Mouse (Mus musculus) hindbrain, embryonic 12.5 days (tissue): ENCODE results near the gene Sh3pxd2b. TPM values are rescaled to one million over a fixed set of nuclear protein-coding genes. Genes with fewer than 3 reads are reported as not detected.

Experiments used
- ATAC-seq: fragments of 200-750 bp; cut with Nextera tagmentation; 2 replicates; pipeline ENCODE4 v1.8.0; 2017; ENCODE audit warnings: moderate TSS enrichment; ENCODE audit not compliant: low FRiP score
- H3K27ac ChIP-seq: fragments of 300-500 bp; sonication (generic); 2 replicates; pipeline ENCODE4 v1.5.1; 2016; ENCODE audit warnings: mild to moderate bottlenecking
- H3K27me3 ChIP-seq: fragments of 300-500 bp; sonication (generic); 2 replicates; pipeline ENCODE4 v1.6.1; 2016; ENCODE audit warnings: mild to moderate bottlenecking
- H3K36me3 ChIP-seq: fragments of 300-500 bp; sonication (generic); 2 replicates; pipeline ENCODE4 v1.6.1; 2016; ENCODE audit warnings: mild to moderate bottlenecking
- H3K4me1 ChIP-seq: fragments of 300-500 bp; sonication (generic); 2 replicates; pipeline ENCODE4 v1.6.1; 2016
- H3K4me2 ChIP-seq: fragments of 300-500 bp; sonication (generic); replicated peaks from 2 replicates; pipeline ENCODE4 v1.6.1; 2016; ENCODE audit warnings: mild to moderate bottlenecking
- H3K4me3 ChIP-seq: fragments of 300-500 bp; sonication (generic); 2 replicates; pipeline ENCODE4 v1.5.1; 2016; ENCODE audit warnings: mild to moderate bottlenecking
- H3K9ac ChIP-seq: fragments of 300-500 bp; sonication (generic); 2 replicates; pipeline ENCODE4 v1.6.1; 2016; ENCODE audit warnings: mild to moderate bottlenecking, moderate library complexity
- H3K9me3 ChIP-seq: fragments of 300-500 bp; sonication (generic); replicated peaks from 2 replicates; pipeline ENCODE4 v1.6.1; 2016; ENCODE audit warnings: mild to moderate bottlenecking
- WGBS: fragments of 180-500 bp; shearing (Covaris S2); methylation state at CpG from one replicate; pipeline ENCODE4 v1.1.7; 2016; 5-methylcytosine and 5-hydroxymethylcytosine counted together
- polyA plus RNA-seq: library from polyadenylated mRNA; unstranded; fragments of >200 nt; fragmentation: Nextera tagmentation; extraction: Ambion mirVana; gene quantifications from 2 replicates; pipeline ENCODE4 v1.2.1, GENCODE M21; 2016

Sh3pxd2b gene
- polyA plus RNA-seq, 1 experiment from 2014 or later = 29.5 TPM

DNA sequence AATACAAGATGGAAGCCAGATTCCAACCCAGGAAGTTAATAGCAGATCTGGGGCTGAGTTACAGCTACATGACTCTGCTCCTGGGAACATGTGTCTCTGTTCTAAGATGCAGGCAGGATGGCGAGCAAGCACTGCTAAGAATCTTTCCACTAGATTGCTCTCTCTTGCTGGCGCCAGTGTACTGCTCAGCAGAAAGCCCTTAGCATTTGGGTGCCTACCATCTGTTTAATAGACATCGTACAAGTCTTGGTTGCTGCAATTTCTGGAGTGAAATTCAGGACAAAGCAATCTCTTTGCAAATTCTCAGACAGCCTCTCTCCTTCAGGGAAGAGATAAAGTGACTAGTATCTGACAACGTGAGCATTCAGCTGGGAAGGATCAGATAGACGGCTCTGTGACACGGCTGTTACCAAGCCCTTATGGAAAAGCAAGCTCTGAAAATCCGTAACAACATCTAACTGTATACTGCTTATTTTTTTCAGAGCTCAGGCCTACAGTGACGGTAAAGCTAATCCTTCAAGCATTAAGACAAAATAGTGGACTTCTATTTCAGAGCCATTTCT lies 105.8 kb downstream of the Sh3pxd2b start:
- Histone ChIP-seq H3K27me3 (no peaks in the 10 kb centered on the region), H3K4me1 (peaks cover 16% of the 10 kb centered on the region), H3K9ac (0 out of 2 replicates have a peak overlapping the region, but pooled peaks have one; percentile 27), H3K4me2 (no peak overlapping the region), H3K27ac (no peak overlapping the region), H3K9me3 (no peaks in the 10 kb centered on the region), H3K36me3 (no peaks in the 10 kb centered on the region), H3K4me3 (no peak overlapping the region)
- WGBS = 46% methylated on average over 8 of the region's 8 CpGs
- no peak for ATAC-seq

DNA sequence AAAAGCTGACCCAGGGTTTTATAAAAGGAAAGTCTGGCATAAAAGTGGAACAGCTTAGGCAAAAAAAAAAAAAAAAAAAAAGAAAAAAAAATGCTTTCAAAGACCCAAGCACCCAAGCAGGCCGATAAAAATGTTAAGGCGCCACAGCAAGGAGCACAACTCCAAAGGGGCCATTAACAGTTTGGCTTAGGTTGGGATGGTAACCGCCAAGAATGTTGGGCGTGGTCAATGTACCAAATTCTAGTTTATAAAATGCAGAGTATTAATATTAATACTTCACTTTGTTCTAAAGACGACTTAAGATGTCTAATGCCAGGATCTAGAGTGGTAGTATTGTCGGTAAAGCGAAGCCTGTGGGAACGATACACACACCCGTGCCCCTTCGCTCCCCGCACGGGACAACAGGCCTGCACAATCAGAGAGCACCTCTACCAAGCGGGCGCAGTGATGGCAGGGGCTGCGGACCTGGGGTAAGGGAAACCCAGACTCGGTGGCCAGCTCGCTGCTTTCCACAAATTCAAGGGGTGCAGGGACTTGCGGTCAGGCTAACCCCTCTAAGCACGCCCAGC lies 106.7 kb downstream of the Sh3pxd2b start:
- H3K36me3 ChIP-seq = no peaks in the 10 kb centered on the region
- peak overlapping the region; percentile 92 for H3K9ac ChIP-seq
- peak overlapping the region; percentile 98 for H3K27ac ChIP-seq
- H3K9me3 ChIP-seq = no peaks in the 10 kb centered on the region
- peaks cover 16% of the 10 kb centered on the region for H3K4me1 ChIP-seq
- peak overlapping the region; percentile 95 for H3K4me3 ChIP-seq
- no peaks in the 10 kb centered on the region for H3K27me3 ChIP-seq
- 2% methylated on average over 19 of the region's 19 CpGs for WGBS
- peak overlapping the region; percentile 91 for H3K4me2 ChIP-seq
- ATAC-seq = peak; percentile 2; the same call in 1 of the 2 replicates

DNA sequence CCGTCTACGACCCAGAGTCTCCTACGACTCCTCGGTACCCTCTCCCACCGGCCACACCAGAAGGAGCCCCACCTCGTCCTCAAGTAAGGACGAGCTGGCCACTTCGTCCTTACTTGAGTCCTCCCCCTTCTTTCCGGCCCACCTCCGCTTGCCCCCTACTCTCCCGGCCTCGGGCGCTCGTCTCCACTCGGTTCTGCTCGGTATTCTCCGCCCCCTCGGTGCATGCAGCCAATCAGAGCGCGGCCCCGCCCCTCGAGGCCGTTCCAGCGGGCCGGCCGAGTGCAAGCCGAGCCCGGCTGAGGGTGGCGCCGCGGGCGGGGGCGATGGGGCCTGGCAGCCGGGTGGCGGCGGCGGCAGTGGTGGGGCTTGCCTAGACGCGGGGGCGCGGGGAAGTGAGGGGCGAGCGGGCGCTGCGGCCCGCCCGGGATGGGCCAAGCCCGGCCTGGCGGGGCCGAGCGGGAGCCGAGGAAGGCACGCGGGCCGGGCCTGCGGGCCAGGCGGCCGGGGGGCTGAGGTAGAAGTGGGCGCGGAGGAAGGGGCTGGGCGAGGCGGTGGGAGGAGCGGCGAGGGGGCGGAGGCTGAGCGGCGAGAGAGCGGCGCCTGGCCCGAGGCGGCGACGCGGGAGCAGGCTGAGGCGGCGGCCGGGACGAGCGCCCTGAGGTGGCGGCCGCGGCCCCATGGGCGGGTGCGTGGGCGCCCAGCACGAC lies 107.3 kb downstream of the Sh3pxd2b start, which contains the start of gene Ubtd2:
Ubtd2 (plus strand) TSS at position 571 of the 707 bp plus-strand sequence.
- WGBS = under 1% methylated on average over 71 of the region's 86 CpGs
- H3K9me3 ChIP-seq = no peaks in the 10 kb centered on the region
- ATAC-seq = peak; percentile 98

DNA sequence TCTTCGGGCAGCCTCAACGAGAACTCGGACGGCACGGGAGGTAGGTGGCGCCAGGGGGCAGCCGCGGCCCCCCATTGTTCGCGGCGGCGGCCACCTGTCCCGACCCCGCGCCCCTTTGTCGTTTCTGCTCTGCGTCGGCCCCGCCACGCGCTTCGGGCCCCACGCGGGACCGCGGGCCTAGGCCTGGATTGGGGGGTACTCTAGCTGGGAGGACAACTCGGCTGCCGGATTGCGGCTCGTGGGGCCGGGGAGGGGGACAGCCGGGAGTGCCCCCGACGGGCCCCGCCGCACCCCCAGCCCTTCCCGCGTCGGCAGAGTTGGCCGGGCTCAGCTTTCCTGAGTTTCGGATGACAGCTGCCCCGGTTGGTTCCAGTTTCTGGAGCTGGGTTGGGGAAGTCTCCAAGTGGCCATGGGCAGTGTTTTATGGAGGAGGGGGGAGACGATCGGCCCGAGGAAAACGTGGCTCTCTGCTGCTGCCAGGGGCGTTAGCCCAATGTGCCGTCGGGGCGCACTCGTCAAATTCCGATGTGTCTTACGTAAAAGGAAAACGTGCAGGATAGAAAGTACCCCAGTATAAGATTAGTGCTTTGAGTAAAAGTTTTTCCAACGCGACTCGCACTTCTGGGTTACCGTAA lies 108.0 kb downstream of the Sh3pxd2b start:
- peak overlapping the region; percentile 91 for H3K4me2 ChIP-seq
- peak overlapping the region; percentile 98 for H3K27ac ChIP-seq
- peak overlapping the region; percentile 92 for H3K9ac ChIP-seq
- H3K27me3 ChIP-seq = no peaks in the 10 kb centered on the region
- no peaks in the 10 kb centered on the region for H3K9me3 ChIP-seq
- ATAC-seq = no peak; the same call in 1 of the 2 replicates
- peak overlapping the region; percentile 95 for H3K4me3 ChIP-seq
- no peaks in the 10 kb centered on the region for H3K36me3 ChIP-seq
- under 1% methylated on average over 57 of the region's 58 CpGs for WGBS
- H3K4me1 ChIP-seq = peaks cover 16% of the 10 kb centered on the region

More for the DNA sequence above, 107.3 kb downstream of the Sh3pxd2b start, which contains the start of gene Ubtd2:
- H3K4me3 ChIP-seq = peak within 1 kb of the TSS; percentile 95
- H3K9ac ChIP-seq = peak within 1 kb of the TSS; percentile 92
- H3K27me3 ChIP-seq = no peaks in the 10 kb centered on the region
- peak within 1 kb of the TSS; percentile 98 for H3K27ac ChIP-seq
- H3K4me1 ChIP-seq = peaks cover 16% of the 10 kb centered on the region
- peak within 1 kb of the TSS; percentile 91 for H3K4me2 ChIP-seq
- H3K36me3 ChIP-seq = no peaks in the 10 kb centered on the region

DNA sequence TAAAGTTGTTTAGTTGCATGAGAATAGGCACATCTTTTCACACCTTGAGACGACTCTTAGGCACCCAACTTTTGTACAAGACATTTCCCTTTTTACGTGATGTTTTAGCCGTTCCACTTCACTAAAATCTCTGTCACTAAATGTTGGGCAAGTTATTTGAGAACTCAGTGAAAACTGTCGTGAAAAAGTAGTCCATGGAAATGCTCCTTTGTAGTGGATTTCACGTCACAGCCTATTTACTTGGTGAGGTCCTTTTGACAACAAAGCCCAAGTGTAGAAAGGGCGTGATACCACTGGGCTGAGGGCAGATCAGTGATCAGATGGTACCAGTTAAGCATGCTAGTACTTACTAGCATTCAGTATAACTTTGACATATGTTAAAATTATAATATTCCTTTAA lies 108.7 kb downstream of the Sh3pxd2b start:
- Histone ChIP-seq H3K4me2 (peak overlapping the region; percentile 91), H3K4me1 (peaks cover 16% of the 10 kb centered on the region), H3K36me3 (no peaks in the 10 kb centered on the region), H3K9me3 (no peaks in the 10 kb centered on the region), H3K9ac (peak overlapping the region; percentile 92), H3K27me3 (no peaks in the 10 kb centered on the region), H3K27ac (no peak overlapping the region), H3K4me3 (peak overlapping the region; percentile 95)
- WGBS = 10% methylated on average over 6 of the region's 6 CpGs
- no peak for ATAC-seq

DNA sequence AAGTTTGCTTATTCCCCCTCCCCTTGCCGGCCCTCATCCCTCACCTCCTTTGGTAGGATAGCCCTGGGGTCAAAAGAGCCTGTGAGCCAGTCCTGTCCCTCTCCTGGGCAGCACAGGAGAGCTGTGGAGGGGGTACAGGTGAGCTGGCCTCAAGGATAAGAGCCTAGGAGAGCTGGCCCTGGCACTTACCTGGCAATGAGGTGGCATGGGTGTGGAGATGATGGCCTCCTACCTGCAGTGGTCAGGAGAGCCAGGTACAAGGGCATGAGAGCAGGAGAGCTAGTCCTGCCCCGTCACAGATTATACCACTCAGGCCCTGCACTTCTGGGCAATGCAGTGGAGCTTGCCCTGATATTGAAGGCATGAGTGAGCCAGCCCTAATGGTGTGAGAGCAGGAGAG lies 116.7 kb downstream of the Sh3pxd2b start:
- WGBS = 74% methylated on average over 2 of the region's 2 CpGs
- Histone ChIP-seq H3K9me3 (no peaks in the 10 kb centered on the region), H3K36me3 (no peaks in the 10 kb centered on the region), H3K4me3 (no peak overlapping the region), H3K9ac (no peak overlapping the region), H3K4me2 (no peak overlapping the region), H3K27ac (no peak overlapping the region), H3K27me3 (no peaks in the 10 kb centered on the region), H3K4me1 (peaks cover 5% of the 10 kb centered on the region)
- ATAC-seq = no peak

DNA sequence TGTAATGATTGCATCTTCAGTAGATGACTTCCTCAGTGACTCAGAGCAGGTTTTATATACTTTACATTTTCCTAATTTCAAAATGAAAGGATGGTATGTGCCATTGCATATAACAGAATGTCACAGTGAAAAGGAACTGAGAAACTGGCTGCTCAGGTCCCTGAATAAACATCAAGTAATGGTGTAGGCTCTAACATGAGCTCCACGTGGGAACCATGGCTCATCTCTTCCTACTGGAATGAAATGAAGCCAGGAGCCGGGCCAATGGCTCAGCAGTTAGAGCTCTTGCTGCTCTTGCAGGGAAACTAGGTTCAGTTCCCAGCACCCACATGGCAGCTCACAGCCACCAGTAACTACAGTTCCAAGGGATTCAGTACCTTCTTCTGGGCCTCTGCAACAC lies 124.3 kb downstream of the Sh3pxd2b start:
- Histone ChIP-seq H3K36me3 (no peaks in the 10 kb centered on the region), H3K9ac (no peak overlapping the region), H3K27me3 (no peaks in the 10 kb centered on the region), H3K9me3 (no peaks in the 10 kb centered on the region), H3K4me3 (no peak overlapping the region), H3K4me2 (no peak overlapping the region), H3K27ac (no peak overlapping the region), H3K4me1 (no peaks in the 10 kb centered on the region)
- WGBS = 89% methylated on average over 2 of the region's 2 CpGs
- ATAC-seq = no peak

DNA sequence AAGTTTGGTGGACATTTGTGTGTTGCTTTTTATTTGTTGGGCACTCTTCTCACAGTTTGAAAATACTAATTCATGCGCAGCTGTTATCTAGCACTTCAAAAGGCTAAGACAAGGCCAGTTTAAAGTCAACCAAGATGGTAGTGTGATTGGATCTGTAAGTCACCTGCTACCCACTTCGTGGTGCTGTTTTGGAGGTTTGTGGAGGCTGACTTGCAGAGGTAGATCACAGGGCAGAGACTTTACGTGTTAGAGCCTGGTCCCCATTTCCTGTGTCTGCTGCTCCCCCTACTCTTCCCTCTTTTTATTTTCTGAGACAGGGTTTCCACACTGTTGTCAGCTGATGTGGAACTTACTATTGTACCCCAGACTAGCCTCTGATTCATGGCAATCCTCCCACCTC lies 127.1 kb downstream of the Sh3pxd2b start:
- H3K27ac ChIP-seq = no peak overlapping the region
- H3K4me2 ChIP-seq = no peak overlapping the region
- no peaks in the 10 kb centered on the region for H3K9me3 ChIP-seq
- no peaks in the 10 kb centered on the region for H3K36me3 ChIP-seq
- no peak overlapping the region for H3K9ac ChIP-seq
- ATAC-seq = no peak
- H3K4me3 ChIP-seq = no peak overlapping the region
- no peaks in the 10 kb centered on the region for H3K27me3 ChIP-seq
- 85% methylated on average over 3 of the region's 3 CpGs for WGBS
- H3K4me1 ChIP-seq = no peaks in the 10 kb centered on the region

DNA sequence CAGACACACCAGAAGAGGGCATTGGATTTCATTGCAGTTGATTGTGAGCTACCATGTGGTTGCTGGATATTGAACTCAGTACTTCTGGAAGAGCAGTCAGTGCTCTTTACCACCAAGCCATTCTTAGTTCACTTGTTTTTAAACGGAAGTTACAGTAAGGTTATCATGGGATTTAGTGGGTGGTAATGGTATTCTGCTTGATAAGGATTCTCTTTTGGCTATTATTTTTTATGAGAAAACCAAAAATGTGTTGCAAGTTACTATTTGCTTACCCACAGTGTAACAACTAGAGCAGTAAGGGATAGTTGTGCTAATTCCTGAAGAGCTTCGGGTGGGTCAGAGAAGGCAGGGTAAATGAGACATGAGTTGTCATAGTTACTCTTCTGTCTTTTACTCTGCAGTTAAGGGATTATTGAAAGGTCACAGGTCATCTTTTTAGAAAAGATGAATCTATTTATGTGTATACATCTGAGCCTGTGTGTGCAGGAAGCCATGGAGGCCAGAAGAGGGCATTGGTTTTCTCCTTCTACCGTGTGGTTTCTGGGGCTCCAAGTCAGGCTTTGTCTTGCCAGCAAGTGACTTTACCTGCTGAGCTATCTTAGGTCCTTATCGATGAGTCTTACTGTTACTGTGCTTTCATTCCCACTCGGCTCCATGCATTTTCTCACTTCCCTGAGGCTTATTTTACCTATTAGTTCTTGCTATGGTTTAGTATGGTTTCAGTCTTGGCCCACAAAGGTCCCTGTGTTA lies 128.0 kb downstream of the Sh3pxd2b start:
- Histone ChIP-seq H3K36me3 (no peaks in the 10 kb centered on the region), H3K4me1 (no peaks in the 10 kb centered on the region), H3K9ac (no peak overlapping the region), H3K27ac (no peak overlapping the region), H3K4me2 (no peak overlapping the region), H3K27me3 (no peaks in the 10 kb centered on the region), H3K9me3 (no peaks in the 10 kb centered on the region), H3K4me3 (no peak overlapping the region)
- 83% methylated on average over 5 of the region's 5 CpGs for WGBS
- no peak for ATAC-seq
